Mouse (Mus musculus) kidney, postnatal 4 days (tissue): Measurements from ENCODE around the gene Fam160b1.

Source experiments
- DNase-seq, 2 experiments: peaks; one replicate each; pipeline ENCODE4 v3.0.0; 2021; ENCODE audit warnings: mixed read lengths in 2 of 2

Fam160b1 gene

GRCm38 (mm10) chr19:57428641-57429040, 68.2 kb downstream of the Fam160b1 start:
- no peak for DNase-seq

- DNase-seq: no peak
Observed at GRCm38 (mm10) chr19:57429926-57430325, 69.4 kb downstream of the Fam160b1 start.

DNA sequence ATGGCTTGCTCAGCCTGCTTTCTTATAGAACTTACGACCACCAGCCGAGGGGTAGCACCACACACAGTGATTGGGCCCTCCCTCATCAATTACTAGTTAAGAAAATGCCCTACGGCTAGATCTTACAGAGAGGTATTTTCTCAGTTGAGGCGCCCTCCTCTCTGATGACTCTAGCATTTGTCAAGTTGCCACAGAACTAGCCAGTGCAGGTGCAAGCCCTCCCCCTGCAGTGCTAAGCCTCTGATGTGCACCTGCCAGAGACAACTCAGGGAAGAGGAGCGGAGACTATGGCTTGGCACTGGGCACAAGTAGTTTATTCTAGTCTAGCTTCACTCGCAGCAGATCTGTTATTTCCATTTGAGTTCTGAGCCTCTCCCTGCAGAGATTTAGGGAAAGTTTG, 71.0 kb downstream of the Fam160b1 start:
- no peak for DNase-seq

DNA sequence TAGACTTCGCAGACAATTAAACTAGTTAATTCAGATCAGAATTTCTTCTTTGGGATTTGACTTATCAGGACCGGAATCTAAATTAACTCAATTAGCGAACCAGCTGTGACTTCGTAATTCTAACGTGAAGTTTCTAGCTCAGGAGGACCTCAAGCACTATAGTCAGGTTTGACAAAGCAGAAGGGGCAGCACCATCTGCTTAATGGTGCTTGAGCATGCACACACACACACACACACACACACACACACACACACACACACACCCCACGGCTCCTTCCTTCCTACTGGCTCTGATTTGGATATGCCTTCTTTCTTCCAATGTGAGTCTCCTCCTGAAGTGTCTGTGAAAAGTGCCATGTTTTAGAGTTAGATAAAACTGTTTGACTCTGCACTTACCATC, 73.5 kb downstream of the Fam160b1 start:
- DNase-seq: no peak

DNA sequence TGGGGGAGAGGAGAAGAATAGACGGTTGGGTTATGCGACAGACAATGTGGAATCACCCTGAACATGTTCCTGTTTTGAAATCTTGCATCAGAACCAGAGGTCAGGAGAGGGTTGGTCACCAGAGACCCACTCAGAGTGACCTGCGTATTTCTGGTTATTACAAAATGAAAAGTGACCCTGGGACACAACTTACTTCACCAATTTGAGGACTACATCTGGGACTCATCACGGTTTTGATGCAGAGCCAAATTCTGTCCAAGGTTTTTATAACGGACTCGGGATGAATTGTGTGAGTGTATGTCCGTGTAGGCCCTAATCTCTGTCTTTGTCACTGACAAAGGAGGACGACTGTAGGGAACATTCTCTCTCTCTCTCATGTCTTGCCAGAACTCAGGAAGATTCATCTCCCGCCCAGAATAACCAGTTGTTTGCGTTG, 76.1 kb downstream of the Fam160b1 start:
- peak; percentile 76 to 78 for DNase-seq

GRCm38 (mm10) chr19:57437042-57437441, 76.6 kb downstream of the Fam160b1 start:
- peak in 1 of 2 experiments; percentile 42 for DNase-seq
